Mouse (Mus musculus) cerebellum, adult 2 months (tissue): ENCODE measurements around the gene Sec23b.

Experiments
- CTCF ChIP-seq: fragments of 200-500 bp; IDR thresholded peaks from 2 replicates; pipeline ENCODE4 v1.5.1; 2011; ENCODE audit warnings: low read depth, mild to moderate bottlenecking, control low read depth, low read length, moderate library complexity, borderline replicate concordance; ENCODE audit not compliant: insufficient read depth
- POLR2A ChIP-seq: fragments of 200-500 bp; IDR thresholded peaks from 2 replicates; pipeline ENCODE4 v1.6.1; 2011; ENCODE audit warnings: low read length, control low read depth, borderline replicate concordance; ENCODE audit not compliant: insufficient read depth

DNA sequence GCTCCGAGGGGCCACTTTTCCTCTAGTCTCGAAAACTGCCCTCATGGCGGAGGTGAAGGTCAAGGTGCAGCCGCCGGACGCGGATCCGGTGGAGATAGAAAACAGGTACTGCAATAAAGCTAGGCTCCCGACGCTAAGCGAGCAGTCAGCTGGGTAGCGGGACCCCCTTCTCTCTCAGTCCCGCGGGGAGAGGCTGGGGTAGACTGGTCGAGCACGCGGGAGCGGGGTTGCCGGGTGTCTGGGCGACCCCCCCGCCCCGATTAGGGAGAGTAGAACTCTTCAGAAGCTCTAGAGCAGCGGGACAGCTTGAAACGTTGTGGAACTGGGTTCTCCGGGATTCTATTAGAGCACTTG is 28.2 kb upstream of the Sec23b start:
- TF ChIP-seq CTCF, result no peak
- TF ChIP-seq POLR2A, result no peak; the same call in 1 of the 2 replicates
